Mouse (Mus musculus) midbrain, embryonic 16.5 days (tissue): ENCODE data around the gene Npepps. TPM values are rescaled to one million over a fixed set of nuclear protein-coding genes. Genes with fewer than 3 reads are reported as not detected.
"Not testable (repeated sequence)": the region's sequence is repeated elsewhere in the genome, so short reads cannot be mapped to it uniquely, and the experiment has no call there.

Experiments
- ATAC-seq: fragments of 200-750 bp; cut with Nextera tagmentation; 2 replicates; pipeline ENCODE4 v1.8.0; 2017; ENCODE audit warnings: moderate TSS enrichment
- H3K27ac ChIP-seq: fragments of 300-500 bp; sonication (generic); 2 replicates; pipeline ENCODE4 v1.5.1; 2014; ENCODE audit warnings: mild to moderate bottlenecking, low read length, mixed read lengths
- H3K27me3 ChIP-seq: fragments of 300-500 bp; sonication (generic); 2 replicates; pipeline ENCODE4 v1.6.1; 2014; ENCODE audit warnings: low read depth, low read length, mixed read lengths; ENCODE audit not compliant: control insufficient read depth, insufficient read depth
- H3K36me3 ChIP-seq: fragments of 300-500 bp; sonication (generic); 2 replicates; pipeline ENCODE4 v1.6.1; 2014; ENCODE audit warnings: mild to moderate bottlenecking, low read length, moderate library complexity, mixed read lengths; ENCODE audit not compliant: control insufficient read depth, insufficient read depth
- H3K4me1 ChIP-seq: fragments of 300-500 bp; sonication (generic); 2 replicates; pipeline ENCODE4 v1.6.1; 2014; ENCODE audit warnings: mild to moderate bottlenecking, low read length, mixed read lengths; ENCODE audit not compliant: control insufficient read depth, insufficient read depth
- H3K4me2 ChIP-seq: fragments of 300-500 bp; sonication (generic); 2 replicates; pipeline ENCODE4 v1.6.1; 2014; ENCODE audit warnings: mild to moderate bottlenecking, low read length, mixed read lengths
- H3K4me3 ChIP-seq: fragments of 300-500 bp; sonication (generic); 2 replicates; pipeline ENCODE4 v1.5.1; 2014; ENCODE audit warnings: low read depth, mild to moderate bottlenecking, low read length, moderate library complexity, mixed read lengths
- H3K9ac ChIP-seq: fragments of 300-500 bp; sonication (generic); 2 replicates; pipeline ENCODE4 v1.6.1; 2014; ENCODE audit warnings: low read depth, low read length, mixed read lengths
- H3K9me3 ChIP-seq: fragments of 300-500 bp; sonication (generic); replicated peaks from 2 replicates; pipeline ENCODE4 v1.6.1; 2014; ENCODE audit warnings: mild to moderate bottlenecking, low read length, mixed read lengths; ENCODE audit not compliant: control insufficient read depth, poor library complexity, severe bottlenecking
- WGBS: fragments of 180-500 bp; shearing (Covaris S2); extraction: QIAGEN DNeasy Blood & Tissue Kit; methylation state at CpG from one replicate; pipeline ENCODE4 v1.1.7; 2014; 5-methylcytosine and 5-hydroxymethylcytosine counted together
- polyA plus RNA-seq: library from polyadenylated mRNA; unstranded; fragments of >200 nt; fragmentation: Nextera tagmentation; extraction: Ambion mirVana; gene quantifications from 2 replicates; pipeline ENCODE4 v1.2.1, GENCODE M21; 2015

Npepps gene
- polyA plus RNA-seq, 1 experiment from 2014 or later, result 151 TPM

DNA sequence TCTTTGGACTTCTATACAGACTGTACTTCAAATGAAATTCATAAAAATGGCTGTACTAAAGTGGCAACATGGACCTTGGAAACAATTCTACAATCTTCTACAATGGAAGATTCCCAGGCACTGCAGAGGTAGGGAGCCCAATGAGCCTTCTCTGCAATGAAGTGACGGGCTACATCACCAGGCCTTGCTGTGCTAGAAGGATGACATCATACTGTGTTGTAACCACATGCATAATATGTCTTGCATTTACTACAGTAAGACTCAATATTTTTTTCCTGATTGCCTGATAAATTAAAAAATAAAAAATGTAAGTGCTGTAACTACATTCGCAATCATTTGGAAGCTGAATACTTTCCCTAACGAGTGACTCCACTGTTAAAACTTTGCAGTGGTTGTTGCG, 7.6 kb downstream of the Npepps start:
- H3K36me3 ChIP-seq, result no peaks in the 10 kb centered on the region
- no peak overlapping the region for H3K4me2 ChIP-seq
- peaks cover 11% of the 10 kb centered on the region for H3K4me1 ChIP-seq
- H3K27ac ChIP-seq, result no peak overlapping the region
- H3K9me3 ChIP-seq, result no peaks in the 10 kb centered on the region
- no peaks in the 10 kb centered on the region for H3K27me3 ChIP-seq
- WGBS, result 97% methylated on average over 4 of the region's 4 CpGs
- ATAC-seq, result no peak
- H3K9ac ChIP-seq, result no peak overlapping the region
- no peak overlapping the region for H3K4me3 ChIP-seq

DNA sequence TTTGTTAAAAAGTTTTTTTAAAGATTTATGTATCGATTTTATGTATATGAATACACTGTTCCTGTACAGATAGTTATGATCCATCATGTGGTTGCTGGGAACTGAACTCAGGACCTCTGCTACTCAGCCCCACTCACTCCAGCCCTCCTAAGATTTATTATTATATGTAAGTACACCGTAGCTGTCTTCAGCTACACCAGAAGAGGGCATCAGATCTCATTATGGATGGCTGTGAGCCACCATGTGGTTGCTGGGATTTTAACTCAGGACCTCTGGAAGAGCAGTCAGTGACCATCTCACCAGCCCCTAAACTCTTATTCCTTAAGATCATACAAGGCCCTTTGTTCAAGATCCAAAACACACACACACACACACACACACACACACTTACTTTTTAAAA, 10.4 kb downstream of the Npepps start:
- not testable (repeated sequence) for H3K4me1 ChIP-seq, H3K36me3 ChIP-seq, ATAC-seq, H3K9ac ChIP-seq, H3K9me3 ChIP-seq, H3K4me2 ChIP-seq, H3K27ac ChIP-seq, H3K4me3 ChIP-seq, H3K27me3 ChIP-seq
- 90% methylated on average over 2 of the region's 2 CpGs for WGBS

DNA sequence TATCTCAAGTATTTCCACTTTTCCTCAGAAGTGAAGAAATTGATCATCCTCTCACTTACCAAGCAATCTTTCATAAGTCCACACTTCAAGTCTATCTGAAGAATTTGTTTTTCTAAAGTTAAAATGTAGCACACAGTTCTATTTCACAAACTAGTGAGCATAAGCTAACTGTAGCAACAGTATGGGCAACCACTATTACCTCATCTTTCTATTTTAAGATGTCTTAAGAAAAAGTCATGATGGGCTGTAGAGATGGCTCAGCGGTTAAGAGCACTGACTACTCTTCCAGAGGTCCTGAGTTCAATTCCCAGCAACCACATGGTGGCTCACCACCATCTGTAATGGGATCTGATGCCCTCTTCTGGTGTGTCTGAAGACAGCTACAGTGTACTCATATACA, 13.9 kb downstream of the Npepps start:
- not testable (repeated sequence) for H3K9me3 ChIP-seq, H3K4me3 ChIP-seq, H3K27me3 ChIP-seq, H3K4me2 ChIP-seq, H3K27ac ChIP-seq, H3K36me3 ChIP-seq, H3K9ac ChIP-seq, H3K4me1 ChIP-seq, ATAC-seq
- 93% methylated on average over 1 of the region's 1 CpGs for WGBS

DNA sequence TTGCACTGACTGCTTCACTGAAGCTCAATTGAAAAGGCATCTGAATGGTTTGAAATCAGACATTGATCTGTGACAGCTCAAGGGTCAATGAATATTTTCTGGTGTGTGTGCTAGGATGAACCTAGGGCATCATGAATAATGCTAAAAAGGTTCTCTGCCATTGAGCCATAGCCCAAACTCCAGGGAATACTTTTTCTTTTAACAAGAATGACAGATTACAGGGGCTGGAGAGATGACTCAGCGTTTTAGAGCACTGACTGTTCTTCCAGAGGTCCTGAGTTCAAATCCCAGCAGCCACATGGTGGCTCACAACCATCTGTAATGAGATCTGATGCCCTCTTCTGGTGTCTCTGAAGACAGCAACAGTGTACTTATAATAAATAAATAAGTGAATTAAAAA, 30.8 kb downstream of the Npepps start:
- 66% methylated on average over 1 of the region's 1 CpGs for WGBS
- H3K36me3 ChIP-seq, result peaks cover 12% of the 10 kb centered on the region
- not testable (repeated sequence) for ATAC-seq, H3K4me1 ChIP-seq, H3K27ac ChIP-seq, H3K4me3 ChIP-seq, H3K9ac ChIP-seq, H3K27me3 ChIP-seq, H3K9me3 ChIP-seq, H3K4me2 ChIP-seq

DNA sequence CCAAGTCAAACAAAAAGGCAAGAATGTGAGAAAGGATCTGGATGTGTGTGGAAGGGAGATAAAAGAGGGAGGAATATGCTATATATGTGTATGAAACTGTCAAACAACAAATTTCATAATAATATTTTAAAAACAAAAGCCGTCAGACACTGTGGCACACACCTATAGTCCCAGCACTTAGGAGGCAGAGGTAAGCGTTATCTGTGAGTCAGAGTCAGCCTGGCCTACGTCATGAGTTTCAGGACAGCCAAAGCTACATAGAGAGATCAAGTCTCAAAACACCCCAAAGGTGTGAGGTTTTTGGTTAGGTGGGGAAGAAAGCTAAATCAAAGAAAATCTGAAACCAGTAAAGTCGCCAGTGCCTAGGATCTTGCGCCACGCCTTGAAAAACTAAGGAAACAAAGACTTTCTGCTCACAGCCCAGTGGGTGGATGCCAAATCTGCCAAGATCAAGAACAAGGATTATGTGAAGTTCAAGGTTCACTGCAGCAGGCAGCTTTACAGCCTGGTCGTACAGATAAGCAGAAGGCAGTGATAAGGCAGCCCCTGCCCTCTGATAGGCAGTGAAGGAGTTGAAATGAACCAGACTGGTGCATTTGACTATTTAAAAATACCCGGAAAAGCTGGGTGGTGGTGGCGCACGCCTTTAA, 33.8 kb downstream of the Npepps start:
- no peak overlapping the region for H3K9ac ChIP-seq
- peaks cover 17% of the 10 kb centered on the region for H3K36me3 ChIP-seq
- no peak overlapping the region for H3K4me2 ChIP-seq
- 91% methylated on average over 10 of the region's 10 CpGs for WGBS
- no peak overlapping the region for H3K27ac ChIP-seq
- H3K27me3 ChIP-seq, result no peaks in the 10 kb centered on the region
- no peak overlapping the region for H3K4me3 ChIP-seq
- no peaks in the 10 kb centered on the region for H3K4me1 ChIP-seq
- ATAC-seq, result no peak
- H3K9me3 ChIP-seq, result no peaks in the 10 kb centered on the region

DNA sequence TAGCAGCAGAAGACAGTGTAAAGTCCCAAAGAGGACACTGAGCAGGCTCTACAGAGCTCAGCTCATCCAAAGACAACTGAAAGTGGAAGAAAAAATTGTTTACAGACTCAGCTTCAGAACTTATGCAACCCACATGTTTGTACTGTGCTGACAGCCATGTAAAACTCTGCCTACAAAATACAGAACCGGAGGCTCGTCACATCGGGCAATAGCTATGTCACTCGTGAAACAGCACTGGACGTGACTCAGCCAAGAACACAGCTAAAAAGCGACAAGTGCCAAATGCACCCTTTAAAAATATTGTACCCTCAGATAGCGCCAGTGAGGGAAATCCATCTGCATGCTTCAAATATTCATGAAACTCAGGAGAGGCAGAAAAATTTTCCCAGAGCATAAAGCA, 39.1 kb downstream of the Npepps start:
- Histone ChIP-seq H3K36me3 (peaks cover 17% of the 10 kb centered on the region), H3K27ac (no peak overlapping the region), H3K4me2 (no peak overlapping the region), H3K27me3 (no peaks in the 10 kb centered on the region), H3K9me3 (no peaks in the 10 kb centered on the region), H3K4me3 (no peak overlapping the region), H3K9ac (no peak overlapping the region), H3K4me1 (no peaks in the 10 kb centered on the region)
- 94% methylated on average over 7 of the region's 7 CpGs for WGBS
- no peak for ATAC-seq

DNA sequence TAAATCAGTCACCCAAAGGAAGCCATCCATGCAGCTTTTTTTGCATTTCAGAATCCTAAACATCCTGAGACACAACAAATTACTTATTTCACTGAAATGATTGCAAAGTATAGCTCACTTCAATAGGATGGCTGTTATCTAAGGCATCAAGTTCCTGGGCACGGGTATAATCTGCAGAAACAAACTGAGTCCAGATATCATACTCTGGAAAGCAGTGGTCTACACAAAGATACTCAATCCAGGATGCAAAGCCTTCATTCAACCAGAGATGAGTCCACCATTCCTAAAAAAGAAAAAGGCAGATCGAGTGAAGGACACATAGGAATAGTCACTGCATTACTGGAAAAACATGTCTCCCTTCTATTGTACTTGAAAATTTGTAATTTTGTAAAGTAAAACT, 42.5 kb downstream of the Npepps start:
- Histone ChIP-seq H3K4me1 (no peaks in the 10 kb centered on the region), H3K27ac (no peak overlapping the region), H3K9me3 (no peaks in the 10 kb centered on the region), H3K27me3 (no peaks in the 10 kb centered on the region), H3K4me2 (no peak overlapping the region), H3K36me3 (0 out of 2 replicates have a peak, but pooled peaks cover 14% of the 10 kb centered on the region), H3K4me3 (no peak overlapping the region), H3K9ac (no peak overlapping the region)
- WGBS, result 91% methylated on average over 2 of the region's 2 CpGs
- no peak for ATAC-seq

DNA sequence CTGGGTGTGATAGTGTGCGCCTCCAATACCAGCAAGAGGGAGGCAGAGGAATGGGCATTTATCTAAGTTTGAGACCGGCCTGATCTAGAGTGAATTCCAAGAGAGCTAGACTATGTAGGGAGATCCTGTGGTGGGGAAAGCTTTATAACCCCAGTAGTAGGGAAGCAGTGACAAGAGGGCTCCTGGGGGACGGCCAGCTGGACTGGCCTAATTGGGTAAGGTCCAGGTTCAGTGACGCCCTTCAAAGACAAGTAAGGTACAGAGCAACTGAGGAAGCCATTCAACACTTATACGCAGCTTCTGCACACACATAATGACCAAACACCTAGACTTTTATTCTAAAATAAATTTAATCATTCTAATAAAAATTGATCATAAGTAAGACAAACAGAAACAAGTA, 48.0 kb downstream of the Npepps start:
- H3K27me3 ChIP-seq, result no peaks in the 10 kb centered on the region
- H3K4me1 ChIP-seq, result no peaks in the 10 kb centered on the region
- no peak for ATAC-seq
- no peak overlapping the region for H3K4me3 ChIP-seq
- no peak overlapping the region for H3K27ac ChIP-seq
- no peak overlapping the region for H3K9ac ChIP-seq
- no peak overlapping the region for H3K4me2 ChIP-seq
- peaks cover 23% of the 10 kb centered on the region for H3K36me3 ChIP-seq
- no peaks in the 10 kb centered on the region for H3K9me3 ChIP-seq
- 93% methylated on average over 5 of the region's 5 CpGs for WGBS

DNA sequence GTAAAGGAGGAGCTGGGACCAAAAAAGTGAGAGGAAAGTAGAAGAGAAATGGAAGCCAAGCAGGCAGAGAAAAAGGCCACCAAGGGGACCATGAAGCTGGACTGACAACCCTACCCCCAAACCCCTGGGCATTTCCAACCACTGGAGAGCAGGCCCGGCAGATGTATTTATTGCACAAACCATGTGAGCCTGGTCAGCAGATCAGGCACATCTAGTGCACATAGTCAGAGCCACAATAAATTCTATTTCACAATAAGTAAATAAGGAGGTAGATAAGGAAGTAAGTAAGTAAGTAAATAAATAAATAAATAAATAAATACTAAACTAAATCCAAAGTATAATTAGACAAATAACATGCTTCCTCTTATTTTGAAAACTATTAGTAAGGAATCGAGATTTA, 51.0 kb downstream of the Npepps start:
- no peaks in the 10 kb centered on the region for H3K9me3 ChIP-seq
- WGBS, result 91% methylated on average over 2 of the region's 2 CpGs
- H3K4me3 ChIP-seq, result no peak overlapping the region
- peaks cover 26% of the 10 kb centered on the region for H3K36me3 ChIP-seq
- H3K4me2 ChIP-seq, result no peak overlapping the region
- H3K27ac ChIP-seq, result no peak overlapping the region
- H3K9ac ChIP-seq, result no peak overlapping the region
- H3K27me3 ChIP-seq, result no peaks in the 10 kb centered on the region
- no peak for ATAC-seq
- H3K4me1 ChIP-seq, result no peaks in the 10 kb centered on the region
